Mouse (Mus musculus): ENCODE data around the gene Faiml.

Gene Faiml

GRCm38 (mm10) chr9:99237139-99237538, at the start of gene Faiml:
Gene Faiml, minus strand, starts transcription at chr9:99237239.
- in situ Hi-C loops (cut with MboI, MseI) = loop anchor here in 1 of 2 experiments (5.0 to 25.0 kb wide), 2 partner anchors 260 to 625 kb away; partner anchors contain the start of gene Mrps22

- in situ Hi-C loops (cut with MboI, MseI) = no loop called here
Measured at GRCm38 (mm10) chr9:99258891-99259290, 21.9 kb upstream of the Faiml start.

GRCm38 (mm10) chr9:99256821-99257220, 19.8 kb upstream of the Faiml start:
- in situ Hi-C loops (cut with MboI, MseI) = no loop called here

GRCm38 (mm10) chr9:99256206-99256605, 19.2 kb upstream of the Faiml start:
- in situ Hi-C loops (cut with MboI, MseI) = no loop called here

- in situ Hi-C loops (cut with MboI, MseI) = loop anchor here in 1 of 2 experiments (5.0 kb wide), 1 partner anchor 303 kb away; no protein-coding TSS in a partner anchor
Measured at GRCm38 (mm10) chr9:99253861-99254260, 16.8 kb upstream of the Faiml start.

- in situ Hi-C loops (cut with MboI, MseI) = loop anchor here (5.0 to 25.0 kb wide), 3 partner anchors 117 to 637 kb away; partner anchors contain the start of genes Dbr1 (in 1 of the 2) and Mrps22 (in 1 of the 2)
Measured at GRCm38 (mm10) chr9:99248906-99249305, 11.9 kb upstream of the Faiml start.

- in situ Hi-C loops (cut with MboI, MseI) = loop anchor here (5.0 to 25.0 kb wide), 3 partner anchors 116 to 636 kb away; partner anchors contain the start of genes Dbr1 (in 1 of the 2) and Mrps22 (in 1 of the 2)
Measured at GRCm38 (mm10) chr9:99248304-99248703, 11.3 kb upstream of the Faiml start.

GRCm38 (mm10) chr9:99243895-99244293, 6.9 kb upstream of the Faiml start:
- in situ Hi-C loops (cut with MboI, MseI) = loop anchor here (5.0 to 25.0 kb wide), 3 partner anchors 177 to 632 kb away; partner anchors contain the start of gene Mrps22 (in 1 of the 2)

- in situ Hi-C loops (cut with MboI, MseI) = loop anchor here (5.0 to 25.0 kb wide), 3 partner anchors 176 to 631 kb away; partner anchors contain the start of gene Mrps22 (in 1 of the 2)
Measured at GRCm38 (mm10) chr9:99243190-99243894, 6.3 kb upstream of the Faiml start, which contains the start of gene Cep70. Gene Cep70, plus strand, starts transcription at chr9:99243367.

- in situ Hi-C loops (cut with MboI, MseI) = loop anchor here (5.0 to 25.0 kb wide), 3 partner anchors 175 to 630 kb away; partner anchors contain the start of gene Mrps22 (in 1 of the 2)
Measured at GRCm38 (mm10) chr9:99242533-99243189, 5.6 kb upstream of the Faiml start.

- in situ Hi-C loops (cut with MboI, MseI) = loop anchor here (5.0 to 25.0 kb wide), 3 partner anchors 175 to 630 kb away; partner anchors contain the start of gene Mrps22 (in 1 of the 2)
Measured at GRCm38 (mm10) chr9:99242035-99242434, 5.0 kb upstream of the Faiml start.

GRCm38 (mm10) chr9:99240571-99240970, 3.5 kb upstream of the Faiml start:
- in situ Hi-C loops (cut with MboI, MseI) = loop anchor here (5.0 to 25.0 kb wide), 3 partner anchors 173 to 628 kb away; partner anchors contain the start of gene Mrps22 (in 1 of the 2)

GRCm38 (mm10) chr9:99239256-99239655, 2.2 kb upstream of the Faiml start:
- in situ Hi-C loops (cut with MboI, MseI) = loop anchor here in 1 of 2 experiments (5.0 to 25.0 kb wide), 2 partner anchors 262 to 627 kb away; partner anchors contain the start of gene Mrps22

GRCm38 (mm10) chr9:99238276-99238675, 1.2 kb upstream of the Faiml start:
- in situ Hi-C loops (cut with MboI, MseI) = loop anchor here in 1 of 2 experiments (5.0 to 25.0 kb wide), 2 partner anchors 261 to 626 kb away; partner anchors contain the start of gene Mrps22

- in situ Hi-C loops (cut with MboI, MseI) = loop anchor here (10.0 to 25.0 kb wide), 2 partner anchors 617 to 1735 kb away; partner anchors contain the start of gene Mrps22 (in 1 of the 2)
Measured at GRCm38 (mm10) chr9:99229450-99229849, 7.6 kb downstream of the Faiml start.

GRCm38 (mm10) chr9:99224583-99224982, 12.5 kb downstream of the Faiml start:
- in situ Hi-C loops (cut with MboI, MseI) = loop anchor here in 1 of 2 experiments (10.0 kb wide), 1 partner anchor 1740 kb away; no protein-coding TSS in a partner anchor

- in situ Hi-C loops (cut with MboI, MseI) = loop anchor here in 1 of 2 experiments (10.0 kb wide), 1 partner anchor 1743 kb away; no protein-coding TSS in a partner anchor
Measured at GRCm38 (mm10) chr9:99221636-99222035, 15.4 kb downstream of the Faiml start.

GRCm38 (mm10) chr9:99217999-99218719, 18.9 kb downstream of the Faiml start:
- in situ Hi-C loops (cut with MboI, MseI) = no loop called here

GRCm38 (mm10) chr9:99216182-99216581, 20.9 kb downstream of the Faiml start:
- in situ Hi-C loops (cut with MboI, MseI) = no loop called here

- in situ Hi-C loops (cut with MboI, MseI) = no loop called here
Measured at GRCm38 (mm10) chr9:99212643-99213042, 24.4 kb downstream of the Faiml start.

All from T-helper 17 cell (primary cell).